Mouse (Mus musculus): ENCODE measurements at regions not wholly inside any gene's neighbourhood (a gene's known extent, or its start where the extent isn't known, plus 50 kb on each side); places are given as distances from the start of the nearest gene placed in this dataset.

DNA sequence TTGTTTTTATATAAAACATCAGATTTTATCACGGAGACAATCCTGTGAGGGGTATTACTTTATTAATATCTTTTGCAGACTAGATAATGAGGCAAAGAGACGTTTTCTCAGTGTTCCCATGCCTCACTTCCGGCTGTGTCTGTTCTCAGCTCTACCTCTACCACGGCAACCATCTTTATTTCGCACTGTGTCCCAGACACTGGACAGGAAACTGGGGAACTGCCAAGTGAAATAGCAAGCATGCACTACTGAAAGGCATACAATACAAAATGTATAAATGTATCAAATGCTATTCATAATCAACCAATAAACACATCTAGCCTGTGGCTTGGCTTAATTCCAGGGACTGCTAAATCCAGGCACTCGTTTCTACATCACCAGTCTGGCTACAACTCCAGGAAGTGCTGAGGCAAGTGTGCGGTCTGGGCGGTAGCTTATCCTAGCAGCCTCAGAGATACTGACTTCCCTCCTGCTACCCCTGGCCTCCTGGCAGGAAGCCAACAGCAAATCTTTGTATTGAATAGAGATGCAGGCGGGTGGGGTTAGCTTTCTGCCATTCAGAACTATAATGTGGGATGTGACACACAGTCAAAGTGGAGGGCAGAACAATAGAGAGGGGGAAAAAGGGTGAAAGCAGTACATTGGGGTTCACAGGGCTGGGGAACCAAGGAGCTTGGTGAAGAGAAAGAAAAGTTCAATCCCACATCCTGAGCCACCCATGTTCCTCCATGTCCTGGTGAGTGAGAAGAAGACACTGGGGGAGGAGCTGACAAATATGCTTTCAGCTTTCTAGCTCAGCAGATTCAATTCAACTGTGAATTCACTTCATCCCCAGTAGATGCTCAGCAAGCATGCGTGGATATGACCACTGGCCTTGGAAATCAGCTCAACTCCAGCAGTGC, 164.0 kb upstream of the F930015N05Rik start:
- Histone ChIP-seq H3K9ac (no peak overlapping the region), H3K4me3 (no peak overlapping the region), H3K4me1 (replicated peaks) (peaks cover 23% of the 10 kb centered on the region), H3K36me3 (no peaks in the 10 kb centered on the region), H3K9me3 (replicated peaks) (no peaks in the 10 kb centered on the region), H3K27me3 (replicated peaks) (peaks cover 12% of the 10 kb centered on the region; the same call in 1 of the 2 replicates), H3K4me2 (peak overlapping the region; percentile 5; the same call in 1 of the 2 replicates), H3K27ac (ENCODE audit: poor library complexity, severe bottlenecking) (peak overlapping the region; percentile 57)
- WGBS, result 40% methylated on average over 10 of the region's 10 CpGs
- ATAC-seq (ENCODE audit: insufficient number of reproducible peaks, low FRiP score), result peak; percentile 92

- no peak overlapping the region for H3K9ac ChIP-seq
- no peak for ATAC-seq (ENCODE audit: insufficient number of reproducible peaks, low FRiP score)
- H3K27ac ChIP-seq (ENCODE audit: poor library complexity, severe bottlenecking), result no peak overlapping the region
- H3K27me3 ChIP-seq (replicated peaks), result peaks cover 29% of the 10 kb centered on the region
- H3K4me3 ChIP-seq, result no peak overlapping the region
- H3K4me1 ChIP-seq (replicated peaks), result 0 out of 2 replicates have a peak, but pooled peaks cover 3% of the 10 kb centered on the region
- H3K4me2 ChIP-seq, result no peak overlapping the region
- 47% methylated on average over 2 of the region's 2 CpGs for WGBS
- H3K9me3 ChIP-seq (replicated peaks), result peaks cover 8% of the 10 kb centered on the region; the same call in 1 of the 2 replicates
- no peaks in the 10 kb centered on the region for H3K36me3 ChIP-seq
Observed at GRCm38 (mm10) chr11:64609043-64609442, 172.6 kb upstream of the F930015N05Rik start.

DNA sequence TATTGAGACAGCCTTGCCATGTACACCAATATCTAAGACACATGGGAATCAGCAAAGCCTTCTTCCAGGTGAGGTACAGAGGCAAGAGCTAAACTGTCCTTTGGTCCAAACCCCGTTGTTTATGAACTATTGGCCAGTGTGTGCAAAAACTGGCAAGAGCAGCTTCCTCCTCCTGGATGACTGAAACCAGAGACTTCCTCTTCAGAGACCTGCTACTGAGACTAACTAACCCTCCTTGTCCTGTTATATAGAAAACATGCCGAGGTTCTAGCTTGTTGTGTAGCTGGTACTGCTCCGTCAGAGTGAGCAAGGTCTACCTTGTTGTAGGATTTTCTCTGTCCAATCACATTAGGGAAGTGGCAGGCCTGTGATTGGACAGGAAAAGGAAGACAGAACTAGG, 174.3 kb upstream of the F930015N05Rik start:
- Histone ChIP-seq H3K4me3 (no peak overlapping the region), H3K9ac (no peak overlapping the region), H3K27ac (ENCODE audit: poor library complexity, severe bottlenecking) (no peak overlapping the region), H3K9me3 (replicated peaks) (peaks cover 8% of the 10 kb centered on the region; the same call in 1 of the 2 replicates), H3K4me1 (replicated peaks) (0 out of 2 replicates have a peak, but pooled peaks cover 3% of the 10 kb centered on the region), H3K36me3 (no peaks in the 10 kb centered on the region), H3K4me2 (no peak overlapping the region), H3K27me3 (replicated peaks) (peaks cover 41% of the 10 kb centered on the region)
- 74% methylated on average over 3 of the region's 3 CpGs for WGBS
- no peak for ATAC-seq (ENCODE audit: insufficient number of reproducible peaks, low FRiP score)

GRCm38 (mm10) chr11:64615140-64615539, 178.7 kb upstream of the F930015N05Rik start:
- H3K36me3 ChIP-seq, result no peaks in the 10 kb centered on the region
- H3K9ac ChIP-seq, result no peak overlapping the region
- WGBS, result 61% methylated on average over 1 of the region's 1 CpGs
- H3K9me3 ChIP-seq (replicated peaks), result peaks cover 8% of the 10 kb centered on the region; the same call in 1 of the 2 replicates
- H3K4me3 ChIP-seq, result no peak overlapping the region
- peaks cover 75% of the 10 kb centered on the region for H3K27me3 ChIP-seq (replicated peaks)
- no peak overlapping the region for H3K27ac ChIP-seq (ENCODE audit: poor library complexity, severe bottlenecking)
- ATAC-seq (ENCODE audit: insufficient number of reproducible peaks, low FRiP score), result no peak
- H3K4me1 ChIP-seq (replicated peaks), result peaks cover 4% of the 10 kb centered on the region; the same call in 1 of the 2 replicates
- H3K4me2 ChIP-seq, result no peak overlapping the region

GRCm38 (mm10) chr11:64618631-64619385, 182.4 kb upstream of the F930015N05Rik start:
- 66% methylated on average over 5 of the region's 5 CpGs for WGBS
- no peak overlapping the region for H3K9ac ChIP-seq
- H3K4me3 ChIP-seq, result no peak overlapping the region
- no peak overlapping the region for H3K4me2 ChIP-seq
- no peaks in the 10 kb centered on the region for H3K36me3 ChIP-seq
- peaks cover 76% of the 10 kb centered on the region for H3K27me3 ChIP-seq (replicated peaks)
- no peak overlapping the region for H3K27ac ChIP-seq (ENCODE audit: poor library complexity, severe bottlenecking)
- H3K4me1 ChIP-seq (replicated peaks), result peaks cover 4% of the 10 kb centered on the region; the same call in 1 of the 2 replicates
- no peak for ATAC-seq (ENCODE audit: insufficient number of reproducible peaks, low FRiP score)
- H3K9me3 ChIP-seq (replicated peaks), result no peaks in the 10 kb centered on the region

- H3K36me3 ChIP-seq, result no peaks in the 10 kb centered on the region
- peaks cover 11% of the 10 kb centered on the region; the same call in 1 of the 2 replicates for H3K4me1 ChIP-seq (replicated peaks)
- WGBS, result 42% methylated on average over 7 of the region's 7 CpGs
- H3K27me3 ChIP-seq (replicated peaks), result peaks cover 7% of the 10 kb centered on the region
- no peak overlapping the region for H3K27ac ChIP-seq (ENCODE audit: poor library complexity, severe bottlenecking)
- no peak overlapping the region for H3K4me3 ChIP-seq
- no peak overlapping the region for H3K4me2 ChIP-seq
- H3K9ac ChIP-seq, result no peak overlapping the region
- ATAC-seq (ENCODE audit: insufficient number of reproducible peaks, low FRiP score), result no peak
- no peaks in the 10 kb centered on the region for H3K9me3 ChIP-seq (replicated peaks)
Observed at GRCm38 (mm10) chr11:64627180-64627579, 190.7 kb upstream of the F930015N05Rik start.

DNA sequence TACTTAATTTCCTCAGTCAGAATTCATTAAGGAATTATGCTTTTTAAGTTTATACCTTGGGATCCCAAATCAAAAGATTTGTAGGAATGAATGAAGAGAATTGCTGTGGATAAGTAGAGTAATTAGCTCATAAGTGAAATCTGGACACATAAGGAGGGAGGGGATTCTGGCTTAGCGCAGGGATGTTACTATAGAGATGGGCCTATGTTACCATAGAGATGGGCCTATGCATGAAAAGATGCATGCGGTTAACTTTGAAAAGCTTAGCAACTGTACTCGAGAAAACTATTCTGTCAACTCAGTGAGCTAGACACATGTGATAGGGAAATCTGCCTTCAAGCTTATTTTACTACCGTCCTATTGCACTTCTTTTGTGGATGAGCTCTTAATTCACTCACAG, 204.5 kb upstream of the F930015N05Rik start:
- no peak for ATAC-seq (ENCODE audit: insufficient number of reproducible peaks, low FRiP score)
- no peaks in the 10 kb centered on the region for H3K36me3 ChIP-seq
- 87% methylated on average over 4 of the region's 4 CpGs for WGBS
- H3K27ac ChIP-seq (ENCODE audit: poor library complexity, severe bottlenecking), result no peak overlapping the region
- peaks cover 4% of the 10 kb centered on the region; the same call in 1 of the 2 replicates for H3K27me3 ChIP-seq (replicated peaks)
- no peak overlapping the region for H3K4me3 ChIP-seq
- no peak overlapping the region for H3K9ac ChIP-seq
- no peak overlapping the region for H3K4me2 ChIP-seq
- H3K4me1 ChIP-seq (replicated peaks), result 0 out of 2 replicates have a peak, but pooled peaks cover 4% of the 10 kb centered on the region
- H3K9me3 ChIP-seq (replicated peaks), result peaks cover 5% of the 10 kb centered on the region; the same call in 1 of the 2 replicates

DNA sequence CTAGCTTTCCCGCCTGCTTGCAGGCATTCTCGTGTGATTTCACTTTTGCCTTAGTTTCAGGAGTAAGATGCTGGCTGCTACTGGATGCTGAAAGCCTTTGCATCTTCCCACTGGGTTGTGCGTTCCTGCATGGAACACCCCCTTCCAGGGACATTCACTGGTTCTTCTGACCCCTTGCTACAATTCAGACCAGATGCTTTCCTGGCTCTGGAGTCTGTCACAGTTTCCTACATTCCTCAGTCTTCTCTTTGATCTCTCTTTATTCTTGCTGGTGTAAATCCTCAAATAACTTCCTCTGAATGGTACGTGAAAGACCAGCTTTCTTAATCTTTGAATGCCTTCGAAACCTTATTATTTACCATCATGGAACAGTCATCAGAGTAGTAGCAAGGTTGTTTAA, 206.7 kb upstream of the F930015N05Rik start:
- H3K27me3 ChIP-seq (replicated peaks), result peaks cover 4% of the 10 kb centered on the region; the same call in 1 of the 2 replicates
- no peak overlapping the region for H3K27ac ChIP-seq (ENCODE audit: poor library complexity, severe bottlenecking)
- no peaks in the 10 kb centered on the region for H3K36me3 ChIP-seq
- no peak for ATAC-seq (ENCODE audit: insufficient number of reproducible peaks, low FRiP score)
- H3K9me3 ChIP-seq (replicated peaks), result no peaks in the 10 kb centered on the region
- no peak overlapping the region for H3K9ac ChIP-seq
- 0 out of 2 replicates have a peak, but pooled peaks cover 4% of the 10 kb centered on the region for H3K4me1 ChIP-seq (replicated peaks)
- H3K4me3 ChIP-seq, result no peak overlapping the region
- WGBS, result 52% methylated on average over 5 of the region's 5 CpGs
- H3K4me2 ChIP-seq, result no peak overlapping the region

DNA sequence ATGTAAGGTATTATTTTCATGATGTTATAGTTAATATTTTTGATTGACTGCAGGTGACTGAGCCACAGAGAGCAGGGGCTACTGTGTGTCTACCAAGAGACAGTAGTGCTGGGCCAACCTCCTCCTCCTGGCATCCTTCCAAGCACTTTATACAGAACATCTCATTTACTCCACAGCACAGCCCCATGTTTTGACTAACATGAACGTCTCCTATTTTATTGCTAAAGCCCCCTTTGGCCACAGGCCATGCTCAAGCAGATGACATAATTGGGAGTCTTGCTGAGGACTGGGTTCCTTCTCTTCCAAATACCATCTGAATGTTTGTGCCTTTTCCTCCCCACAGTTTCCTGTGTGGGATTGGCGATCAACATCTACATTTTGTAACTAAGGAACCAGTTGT, 211.5 kb upstream of the F930015N05Rik start:
- Histone ChIP-seq H3K27ac (ENCODE audit: poor library complexity, severe bottlenecking) (no peak overlapping the region), H3K36me3 (no peaks in the 10 kb centered on the region), H3K4me1 (replicated peaks) (0 out of 2 replicates have a peak, but pooled peaks cover 5% of the 10 kb centered on the region), H3K4me3 (no peak overlapping the region), H3K9ac (no peak overlapping the region), H3K27me3 (replicated peaks) (peaks cover 4% of the 10 kb centered on the region; the same call in 1 of the 2 replicates), H3K4me2 (no peak overlapping the region), H3K9me3 (replicated peaks) (no peaks in the 10 kb centered on the region)
- WGBS, result 60% methylated on average over 2 of the region's 2 CpGs
- no peak for ATAC-seq (ENCODE audit: insufficient number of reproducible peaks, low FRiP score)

GRCm38 (mm10) chr11:64650571-64651282, 214.3 kb upstream of the F930015N05Rik start:
- H3K27me3 ChIP-seq (replicated peaks), result no peaks in the 10 kb centered on the region
- ATAC-seq (ENCODE audit: insufficient number of reproducible peaks, low FRiP score), result no peak
- 80% methylated on average over 10 of the region's 10 CpGs for WGBS

More at GRCm38 (mm10) chr11:64650571-64651282, 214.3 kb upstream of the F930015N05Rik start:
- Histone ChIP-seq H3K27ac (ENCODE audit: poor library complexity, severe bottlenecking) (no peak overlapping the region), H3K4me1 (replicated peaks) (0 out of 2 replicates have a peak, but pooled peaks cover 2% of the 10 kb centered on the region), H3K9me3 (replicated peaks) (no peaks in the 10 kb centered on the region), H3K9ac (no peak overlapping the region), H3K4me3 (no peak overlapping the region), H3K4me2 (no peak overlapping the region), H3K36me3 (no peaks in the 10 kb centered on the region)
